Mouse (Mus musculus): ENCODE data around the gene Cspg4. TPM values are rescaled to one million over a fixed set of nuclear protein-coding genes. Genes with fewer than 3 reads are reported as not detected.
A peak's percentile ranks its signal among the peaks of the same experiment; 100 is the strongest.

Cspg4 gene
- 10 to 100 TPM; 13.8 to 20.6 TPM for total RNA-seq (2021)
- long read RNA-seq, experiment 1, full-length matches to known transcripts: 2 of 11 reads
- long read RNA-seq, experiment 1, partial matches to known transcripts: 4 of 11 reads
- long read RNA-seq, experiment 1, other reads (novel, unspliced or antisense): 5 of 11 reads
- long read RNA-seq, experiment 2, full-length matches to known transcripts: 3 of 12 reads
- long read RNA-seq, experiment 2, partial matches to known transcripts: 3 of 12 reads
- long read RNA-seq, experiment 2, other reads (novel, unspliced or antisense): 6 of 12 reads

DNA sequence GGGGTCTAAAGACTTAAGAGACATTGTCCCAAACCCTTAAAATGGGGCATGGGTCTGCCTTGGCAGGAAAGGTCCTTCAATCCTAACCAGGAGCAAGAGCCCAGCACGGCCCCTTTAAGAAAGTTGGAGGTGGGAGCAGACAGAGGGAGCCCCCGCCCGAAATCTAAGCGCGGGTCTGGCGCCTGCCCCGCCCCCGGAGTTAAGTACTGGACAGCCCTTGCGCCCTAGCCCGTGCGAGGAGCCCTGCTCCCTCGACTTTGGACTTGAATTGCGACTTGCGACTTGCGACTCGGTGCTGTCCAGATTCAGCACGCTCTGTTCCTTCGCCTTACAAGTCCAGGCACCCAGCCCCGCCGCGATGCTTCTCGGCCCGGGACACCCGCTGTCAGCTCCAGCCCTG, at the start of gene Cspg4:
TSS of gene Cspg4 (plus strand) at position 202 of the 400 bp plus-strand sequence.
- intact Hi-C loops (cut with DNase I; ENCODE audit: low total_unique reads): no loop called here
- DNase-seq: peak; percentile 84

DNA sequence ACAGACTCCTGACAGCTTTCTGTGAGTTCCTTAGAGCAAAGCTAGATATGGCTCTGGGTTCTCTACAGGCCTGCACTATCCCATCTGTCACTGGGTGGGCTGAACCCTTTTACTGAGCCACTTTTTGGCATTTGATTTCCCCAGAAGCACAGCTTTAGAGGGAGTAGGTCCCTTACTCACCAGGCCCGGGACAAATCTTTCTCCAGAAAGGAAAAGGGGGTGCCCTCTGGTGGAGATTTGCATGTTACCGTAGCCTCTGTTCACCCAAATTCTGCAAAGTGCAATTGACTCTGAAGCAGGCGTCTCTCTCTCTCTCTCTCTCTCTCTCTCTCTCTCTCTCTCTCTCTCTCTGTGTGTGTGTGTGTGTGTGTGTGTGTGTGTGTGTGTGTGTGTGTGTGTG, 39.9 kb upstream of the Cspg4 start:
- no peak for DNase-seq
- intact Hi-C loops (cut with DNase I; ENCODE audit: low total_unique reads): no loop called here

DNA sequence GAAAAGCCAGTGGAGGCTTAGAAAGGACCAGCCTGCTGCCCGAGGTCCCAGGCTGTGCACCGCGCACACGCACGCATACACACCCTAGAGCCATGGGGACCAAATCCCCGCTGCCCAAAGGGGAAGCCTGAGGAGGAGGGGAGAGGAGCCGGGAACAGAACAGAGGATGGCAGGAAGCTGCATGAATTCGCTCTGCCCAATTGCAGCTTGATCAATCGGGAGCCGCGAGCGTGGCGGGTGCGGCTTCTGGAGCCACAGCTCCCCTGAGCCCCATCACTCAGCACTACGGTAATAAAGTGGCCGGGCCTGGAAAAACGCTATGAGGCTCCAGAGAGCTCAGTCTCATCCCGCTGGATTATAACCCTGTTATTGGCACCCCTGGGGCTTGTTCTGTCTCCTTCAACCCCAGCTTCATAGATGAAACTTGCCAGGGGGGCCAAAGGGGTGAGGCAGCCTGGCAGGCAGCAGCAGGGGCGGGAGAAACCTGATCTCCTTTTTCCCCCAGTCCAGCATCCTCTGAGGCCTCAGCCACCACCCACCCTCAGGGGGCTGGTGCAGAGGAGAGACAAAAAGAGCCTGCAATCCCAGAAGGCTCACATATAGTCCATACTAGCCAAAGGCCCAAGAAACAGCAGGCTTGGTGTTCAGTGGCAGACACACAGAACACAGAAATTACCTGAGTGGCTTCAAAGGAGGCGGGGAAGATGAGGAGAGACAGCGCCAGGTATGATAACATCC, 39.2 kb upstream of the Cspg4 start:
- intact Hi-C loops (cut with DNase I; ENCODE audit: low total_unique reads): no loop called here

DNA sequence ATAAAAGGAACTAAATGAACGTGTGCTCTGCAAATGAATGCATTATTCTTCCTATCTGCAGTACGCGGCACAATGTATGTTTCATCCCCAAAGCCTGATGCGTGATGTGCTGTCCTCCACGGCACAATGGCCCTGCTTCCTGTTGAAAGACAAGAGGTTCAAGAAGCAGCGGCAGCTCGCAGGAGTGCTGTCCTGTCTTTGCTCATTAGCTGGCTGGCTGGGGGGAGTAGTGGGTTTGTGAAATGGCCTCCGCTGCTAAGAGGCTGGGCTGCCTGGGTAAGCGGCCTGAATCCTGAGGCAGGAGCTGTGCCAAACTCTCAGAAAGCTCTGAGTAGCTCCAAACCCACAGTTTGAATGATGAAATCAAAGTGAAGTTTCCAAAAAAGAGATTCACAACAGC, 36.7 kb upstream of the Cspg4 start:
- no peak for DNase-seq
- intact Hi-C loops (cut with DNase I; ENCODE audit: low total_unique reads): no loop called here

More for the DNA sequence above, 39.2 kb upstream of the Cspg4 start:
- DNase-seq: no peak

DNA sequence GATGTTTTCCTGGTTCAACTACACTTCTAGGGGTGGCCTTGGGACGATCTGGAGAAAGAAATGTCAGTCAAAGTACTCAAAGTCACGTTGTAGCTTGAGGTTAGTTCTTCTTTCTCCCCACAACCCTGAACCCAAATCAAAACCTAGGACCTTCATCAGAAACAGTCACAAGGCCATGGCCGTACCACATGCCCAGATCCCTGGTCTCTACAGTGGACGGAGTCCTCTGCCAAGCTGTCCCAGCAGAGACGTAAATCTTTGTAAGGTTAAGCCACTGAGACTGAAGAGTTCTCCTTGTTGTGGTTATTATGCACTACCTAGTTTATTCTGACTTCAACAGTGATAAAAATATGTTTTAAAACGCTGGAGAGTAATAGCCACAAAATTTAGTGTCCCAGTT, 36.0 kb upstream of the Cspg4 start:
- intact Hi-C loops (cut with DNase I; ENCODE audit: low total_unique reads): no loop called here

DNA sequence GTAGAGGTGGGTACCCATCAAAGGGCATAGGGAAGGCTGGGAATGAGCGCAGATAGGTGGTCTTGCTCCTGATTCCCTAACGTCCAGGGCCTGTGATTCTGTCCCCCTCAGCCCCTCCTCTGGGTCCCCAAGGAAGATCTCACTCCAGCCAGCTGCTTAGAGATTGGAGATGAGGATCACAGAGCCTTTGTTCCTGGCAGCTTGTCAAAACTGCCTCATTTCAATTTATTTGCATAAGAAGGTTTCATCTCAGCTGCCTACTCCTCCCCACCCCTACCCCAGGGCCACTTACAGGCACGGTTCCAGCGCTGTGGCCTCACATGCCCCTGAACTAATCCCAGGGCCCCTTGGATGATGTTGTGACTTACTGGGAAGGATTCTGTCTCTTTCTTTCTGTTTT, 34.7 kb upstream of the Cspg4 start:
- DNase-seq: peak; percentile 79
- intact Hi-C loops (cut with DNase I; ENCODE audit: low total_unique reads): no loop called here

More for the DNA sequence above, 36.0 kb upstream of the Cspg4 start:
- DNase-seq: no peak

DNA sequence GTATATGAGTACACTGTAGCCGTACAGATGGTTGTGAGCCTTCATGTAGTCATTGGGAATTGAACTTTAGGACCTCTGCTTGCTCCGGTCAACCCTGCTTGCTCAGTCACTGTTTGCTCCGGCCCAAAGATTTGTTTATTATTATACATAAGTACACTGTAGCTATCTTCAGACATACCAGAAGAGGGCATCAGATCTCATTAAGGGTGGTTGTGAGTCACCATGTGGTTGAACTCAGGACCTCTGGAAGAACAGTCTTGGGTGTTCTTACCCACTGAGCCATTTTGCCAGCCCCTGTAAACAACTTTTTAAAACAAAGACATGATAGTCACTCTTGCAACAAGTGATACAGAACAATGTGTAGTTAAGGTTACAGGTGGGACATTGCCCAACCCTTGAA, 32.9 kb upstream of the Cspg4 start:
- intact Hi-C loops (cut with DNase I; ENCODE audit: low total_unique reads): no loop called here
- DNase-seq: no peak

DNA sequence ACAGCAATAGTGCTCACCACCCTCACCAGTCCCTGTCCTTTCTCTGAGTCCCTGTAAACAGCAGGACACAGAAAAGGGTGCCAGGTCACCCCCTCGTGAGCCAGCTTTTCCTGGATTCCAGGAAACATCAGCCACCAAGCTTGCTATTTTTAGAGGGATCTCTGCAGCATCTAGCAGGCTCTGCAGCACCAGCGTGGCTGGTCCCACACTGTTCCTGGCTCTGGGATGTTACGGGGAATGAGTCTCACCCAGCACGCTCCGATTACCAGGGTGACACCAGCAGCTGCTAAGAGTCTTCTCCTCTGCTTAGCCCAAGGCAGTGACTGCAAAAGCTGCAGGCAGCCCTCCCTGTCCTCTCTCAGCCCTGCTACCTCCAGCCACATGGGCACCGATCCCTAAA, 31.9 kb upstream of the Cspg4 start:
- intact Hi-C loops (cut with DNase I; ENCODE audit: low total_unique reads): no loop called here
- DNase-seq: peak; percentile 40

DNA sequence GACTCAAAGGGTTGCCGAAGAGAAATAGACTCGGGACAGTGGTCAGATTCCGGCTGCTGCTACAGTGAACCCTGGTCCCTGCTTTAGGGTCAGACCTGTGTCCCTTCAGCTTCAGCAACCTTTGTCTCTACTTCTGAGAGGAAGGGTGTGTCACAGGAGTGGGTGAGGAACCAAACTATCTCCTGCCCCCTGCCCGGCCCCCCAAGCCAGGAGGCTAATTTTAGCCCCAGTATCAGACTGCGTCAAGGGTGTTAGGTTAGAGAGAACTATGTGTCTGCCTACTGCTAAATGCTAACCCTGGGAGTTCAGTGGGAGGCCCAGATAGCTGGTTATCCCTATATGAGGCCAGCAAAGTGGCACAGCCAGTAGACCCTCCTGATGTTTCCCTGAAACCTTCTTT, 29.7 kb upstream of the Cspg4 start:
- intact Hi-C loops (cut with DNase I; ENCODE audit: low total_unique reads): no loop called here
- DNase-seq: no peak

DNA sequence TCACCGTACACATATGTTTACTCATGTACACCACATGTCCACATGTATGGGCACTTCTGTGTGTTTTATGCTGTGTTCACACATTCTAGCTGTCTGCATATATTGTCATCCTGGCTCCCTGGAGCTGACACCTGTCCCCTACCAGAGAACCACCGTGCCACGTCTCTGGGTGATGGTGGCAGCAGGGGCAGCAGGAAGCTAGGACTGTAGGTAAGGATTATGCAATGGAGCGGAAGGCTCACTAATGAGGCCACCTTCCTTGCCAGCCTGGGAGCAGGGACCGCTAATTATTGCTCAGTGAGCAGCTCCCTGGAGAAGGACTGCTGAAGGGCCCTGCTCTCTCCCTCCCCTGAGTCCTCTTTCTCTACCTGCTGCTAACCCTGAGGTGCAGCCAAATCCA, 24.1 kb upstream of the Cspg4 start:
- intact Hi-C loops (cut with DNase I; ENCODE audit: low total_unique reads): no loop called here
- DNase-seq: no peak

DNA sequence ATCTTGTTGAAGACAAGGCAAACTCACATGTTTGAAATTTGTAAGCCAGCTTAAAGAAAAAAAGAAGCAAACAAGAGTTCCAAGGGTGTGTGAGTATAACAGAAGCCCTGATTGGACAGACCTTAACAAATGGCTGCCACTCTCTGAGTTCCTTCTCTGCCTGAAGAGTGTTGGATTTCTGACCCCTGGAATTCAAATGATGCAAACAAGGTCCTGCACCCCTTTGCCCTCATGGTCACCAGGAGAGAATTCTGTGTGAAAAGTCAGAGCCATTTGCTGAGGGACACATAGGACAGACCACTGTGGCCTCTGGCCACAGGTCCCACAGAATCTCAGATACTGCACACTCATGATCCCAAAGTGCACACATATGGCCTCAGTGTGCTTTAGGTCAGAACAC, 23.0 kb upstream of the Cspg4 start:
- DNase-seq: no peak
- intact Hi-C loops (cut with DNase I; ENCODE audit: low total_unique reads): no loop called here

DNA sequence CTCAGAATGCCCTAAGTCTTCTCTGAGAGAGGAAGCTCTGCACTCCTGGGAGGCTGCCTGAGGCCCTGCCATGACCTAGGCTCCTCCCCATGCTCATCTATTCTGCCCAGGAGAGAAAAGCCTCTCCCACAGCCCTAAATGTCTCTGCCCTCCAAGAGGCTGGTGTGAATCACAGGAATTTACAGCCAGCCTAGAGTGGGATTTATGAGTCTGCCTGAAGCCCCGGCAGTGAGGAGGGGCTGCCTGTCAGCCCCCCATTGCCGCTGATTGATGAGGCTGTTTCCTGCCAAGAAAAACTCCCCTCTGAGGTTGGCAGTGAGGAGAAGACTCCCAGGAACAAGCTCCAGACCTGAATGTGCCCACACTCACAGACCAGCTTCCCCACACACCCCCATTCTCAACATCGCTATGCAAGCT, 22.5 kb upstream of the Cspg4 start:
- intact Hi-C loops (cut with DNase I; ENCODE audit: low total_unique reads): no loop called here
- no peak for DNase-seq

DNA sequence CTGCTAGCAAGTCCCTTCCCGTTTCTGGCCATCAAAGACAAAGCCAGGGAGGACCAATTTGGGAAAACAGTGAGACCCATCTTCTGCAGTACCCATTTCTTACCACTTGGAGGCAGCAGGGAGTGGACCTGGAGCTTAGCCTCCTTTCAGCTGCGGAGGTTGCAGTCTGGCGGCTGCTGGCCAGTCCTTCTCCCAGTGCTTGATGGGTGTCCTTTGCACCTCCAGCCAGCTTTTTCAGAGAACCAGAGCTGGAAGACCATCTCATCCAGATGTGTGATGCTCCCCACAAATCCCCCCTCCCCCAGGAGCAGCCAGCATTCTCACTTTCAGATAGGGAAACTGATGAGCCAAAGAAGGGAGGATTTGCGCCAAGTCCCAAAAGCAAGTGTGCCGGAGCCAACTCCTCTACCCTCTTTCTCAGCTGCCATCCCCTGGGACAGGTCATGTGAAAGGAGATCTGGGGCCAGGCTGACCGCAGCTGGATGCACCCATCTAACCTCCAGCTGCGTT, 21.1 kb upstream of the Cspg4 start:
- peak; percentile 82 for DNase-seq
- intact Hi-C loops (cut with DNase I; ENCODE audit: low total_unique reads): loop anchor here (2.0 kb wide), 1 partner anchor 45 kb away; no protein-coding TSS in a partner anchor

DNA sequence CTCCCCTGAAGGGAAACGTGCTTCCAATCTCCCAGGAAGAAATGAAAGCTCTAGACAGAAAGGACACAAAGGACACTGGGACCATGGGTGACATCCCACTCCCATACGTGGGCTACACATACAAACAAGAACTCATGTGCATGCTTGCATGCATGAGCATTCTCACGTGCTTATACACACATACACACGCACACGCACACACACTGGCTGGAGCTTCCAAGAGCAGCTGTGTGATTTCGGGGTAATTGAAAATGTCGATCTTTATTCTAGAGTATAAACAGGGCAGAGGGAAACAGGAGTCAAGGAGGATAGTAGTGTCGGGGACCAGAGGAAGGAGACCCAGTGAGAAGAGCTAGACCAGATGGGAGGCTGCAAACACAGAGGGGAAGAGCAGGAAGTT, 20.2 kb upstream of the Cspg4 start:
- no peak for DNase-seq
- intact Hi-C loops (cut with DNase I; ENCODE audit: low total_unique reads): loop anchor here (2.0 kb wide), 1 partner anchor 44 kb away; no protein-coding TSS in a partner anchor

DNA sequence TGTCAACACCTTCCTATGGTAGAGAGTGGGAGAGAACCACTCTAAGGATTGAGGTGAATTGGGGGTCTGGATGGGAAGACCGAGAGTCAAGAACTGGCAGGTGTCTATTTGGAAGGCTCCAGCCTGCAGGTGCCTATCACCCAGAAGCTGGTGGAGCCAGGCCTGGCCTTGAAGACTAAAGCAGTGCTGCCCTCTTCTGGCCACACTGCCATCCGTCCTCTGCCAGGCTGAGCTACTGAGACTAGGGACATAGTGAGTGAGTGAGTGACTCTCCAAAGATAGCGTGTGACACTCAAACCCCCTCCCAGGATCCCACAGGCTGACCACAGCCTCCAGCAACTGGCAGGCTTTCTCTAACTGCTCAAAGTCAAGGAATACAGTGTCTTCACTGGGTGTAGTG, 17.3 kb upstream of the Cspg4 start:
- intact Hi-C loops (cut with DNase I; ENCODE audit: low total_unique reads): no loop called here

DNA sequence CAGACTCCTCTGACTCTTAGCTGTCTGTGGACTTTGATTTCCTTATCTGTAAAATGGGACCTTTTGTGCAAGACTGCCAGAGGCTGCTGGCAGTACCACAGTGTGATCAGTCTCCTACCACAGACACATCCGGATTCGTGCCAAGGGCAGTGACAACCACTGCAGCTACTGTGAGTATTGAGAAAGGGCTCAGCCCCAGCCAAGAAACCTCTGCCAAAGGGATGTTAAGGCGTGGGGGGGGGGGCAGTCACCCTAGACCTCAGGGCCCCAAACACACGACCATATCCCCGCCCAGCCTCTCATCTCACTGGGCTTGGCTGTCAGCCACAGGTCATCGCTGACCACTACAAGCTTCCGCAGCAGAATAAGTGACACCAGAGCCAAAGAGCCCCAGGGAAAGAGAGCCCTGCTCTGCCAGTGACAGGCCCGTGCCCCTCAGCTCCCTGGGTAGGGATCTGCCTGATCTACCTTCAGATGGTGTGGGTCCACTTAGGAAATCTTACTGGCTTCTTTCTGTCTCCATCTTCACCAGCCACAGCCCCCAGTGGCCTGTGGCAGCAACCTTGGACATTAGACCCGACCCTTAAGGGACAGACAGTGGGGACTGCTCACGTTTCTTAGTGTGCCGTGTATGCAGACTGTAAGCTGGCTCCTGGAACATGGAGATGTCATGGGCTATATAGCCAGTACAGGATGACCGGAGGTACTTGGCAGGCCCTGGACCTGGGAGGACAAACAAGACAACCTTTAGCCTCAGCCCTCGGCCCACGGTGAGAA, 14.5 kb upstream of the Cspg4 start:
- peak; percentile 48 for DNase-seq
- intact Hi-C loops (cut with DNase I; ENCODE audit: low total_unique reads): no loop called here

More for the DNA sequence above, 17.3 kb upstream of the Cspg4 start:
- DNase-seq: peak; percentile 69

DNA sequence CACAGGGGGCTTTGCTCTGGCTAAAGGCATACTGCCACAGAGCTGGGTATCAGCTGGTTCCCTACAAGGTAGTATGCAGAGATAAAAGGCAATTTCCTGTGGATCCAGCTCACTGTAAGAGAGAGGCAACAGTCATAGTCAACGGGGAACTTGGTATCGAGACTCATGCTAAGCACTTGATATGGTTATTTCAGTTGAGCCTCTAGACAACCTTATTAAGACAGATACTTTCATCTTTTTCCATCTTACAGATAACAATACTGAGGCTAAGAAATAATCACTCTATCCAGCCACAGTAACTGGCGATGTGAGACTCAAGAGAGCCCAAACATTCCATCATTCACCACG, 14.0 kb upstream of the Cspg4 start:
- DNase-seq: no peak
- intact Hi-C loops (cut with DNase I; ENCODE audit: low total_unique reads): no loop called here

DNA sequence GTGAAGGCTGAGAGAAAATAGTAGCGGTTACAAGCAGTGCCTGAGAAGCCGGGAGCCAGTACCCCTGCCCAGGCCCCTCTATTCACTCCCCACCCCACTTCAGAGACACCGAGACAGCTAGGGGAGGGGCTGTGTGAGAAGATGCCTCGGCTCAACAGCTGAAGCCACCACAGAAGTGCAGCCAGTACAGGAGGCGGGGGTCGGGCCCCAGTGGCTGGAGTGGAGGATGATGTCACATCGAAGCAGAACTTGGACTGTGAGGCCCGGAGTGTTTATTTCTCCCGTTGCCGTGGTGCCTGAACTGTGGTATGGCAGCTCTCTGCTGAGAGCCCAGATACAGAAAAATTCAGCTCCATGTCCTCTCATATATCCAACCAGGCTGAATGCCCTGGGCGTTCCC, 13.1 kb upstream of the Cspg4 start:
- DNase-seq: peak; percentile 72
- intact Hi-C loops (cut with DNase I; ENCODE audit: low total_unique reads): no loop called here

DNA sequence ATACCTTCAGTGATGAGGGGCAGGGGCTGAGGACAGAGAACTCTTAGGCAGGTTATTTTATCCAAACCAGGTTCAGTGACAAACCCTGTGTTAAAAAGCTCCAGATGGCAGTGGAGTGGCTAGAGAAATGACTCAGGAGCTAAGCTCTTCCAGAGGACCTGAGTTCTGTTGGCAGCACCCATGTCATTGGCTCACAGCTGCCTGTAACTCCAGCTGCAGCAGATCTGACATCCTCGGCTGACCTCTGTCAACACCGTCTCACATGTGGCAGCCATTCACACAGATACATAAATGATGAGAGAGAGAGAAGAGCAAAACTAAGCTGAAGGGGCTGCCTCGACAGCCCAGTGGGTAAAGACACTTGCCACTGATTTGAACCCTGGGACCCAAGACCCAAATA, 7.4 kb upstream of the Cspg4 start:
- intact Hi-C loops (cut with DNase I; ENCODE audit: low total_unique reads): no loop called here
- peak; percentile 52 for DNase-seq

DNA sequence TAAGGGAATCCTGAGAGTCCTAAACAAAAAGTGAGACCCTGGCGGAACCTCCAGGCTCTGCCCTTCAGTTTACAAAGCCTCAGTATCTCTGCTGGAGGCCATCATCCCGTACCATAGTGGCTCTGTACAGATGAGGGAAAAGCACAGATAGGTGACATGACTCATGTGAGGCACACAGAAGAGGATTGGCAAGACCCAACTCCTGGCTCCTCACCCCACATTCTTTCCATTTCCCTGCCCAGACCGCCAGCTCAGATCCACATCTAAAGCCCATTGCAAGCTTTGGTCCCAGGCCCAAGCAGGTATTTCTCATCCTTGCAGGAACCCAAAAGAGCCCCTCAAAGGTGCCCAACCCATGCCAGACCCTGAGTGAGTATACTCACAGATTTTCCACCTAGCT, 4.8 kb upstream of the Cspg4 start:
- intact Hi-C loops (cut with DNase I; ENCODE audit: low total_unique reads): no loop called here
- DNase-seq: no peak

Data from gastrocnemius, postnatal 14 days (tissue).